Mouse (Mus musculus) layer of hippocampus, adult 9-11 months (tissue): ENCODE measurements around the gene Atp5mpl.

Experiments used
- DNase-seq: peaks from one replicate; pipeline ENCODE4 v3.0.0; 2022

Atp5mpl gene

DNA sequence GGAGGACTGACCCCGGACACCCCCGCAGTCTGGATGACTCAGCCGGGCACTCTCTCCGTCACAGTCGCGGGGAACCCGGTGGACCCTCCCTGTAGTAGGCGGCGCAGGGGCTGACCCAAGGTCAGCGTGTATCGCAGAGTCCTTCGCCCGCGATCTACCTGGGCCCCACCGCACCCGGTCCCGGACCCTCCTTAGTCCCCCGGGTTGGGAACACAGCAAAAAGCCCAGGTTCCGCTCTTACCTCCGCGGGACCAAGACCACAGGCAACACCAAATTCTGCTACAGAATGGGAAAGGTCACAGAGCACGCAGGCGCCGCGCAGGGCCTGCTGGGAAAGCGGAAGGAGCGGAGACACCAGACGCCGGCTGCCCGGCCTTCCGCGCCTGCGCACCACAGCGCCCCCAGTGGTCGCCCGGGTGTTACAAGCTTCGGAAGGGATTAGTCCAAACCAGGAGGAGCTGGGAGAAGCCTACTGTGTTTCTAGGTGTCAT lies at the start of gene Atp5mpl:
TSS of gene Atp5mpl (minus strand) at position 295 of the 491 bp plus-strand sequence.
- DNase-seq: peak; percentile 93

- DNase-seq: no peak
Measured at GRCm38 (mm10) chr12:112016346-112016745, 49.6 kb upstream of the Atp5mpl start.

GRCm38 (mm10) chr12:112013271-112013801 lies 46.6 kb upstream of the Atp5mpl start:
- DNase-seq: no peak

- DNase-seq: no peak
Measured at GRCm38 (mm10) chr12:112012511-112013270, 45.9 kb upstream of the Atp5mpl start.

GRCm38 (mm10) chr12:112001223-112001622 lies 34.4 kb upstream of the Atp5mpl start:
- peak; percentile 73 for DNase-seq

GRCm38 (mm10) chr12:111999735-112000134 lies 33.0 kb upstream of the Atp5mpl start:
- DNase-seq: no peak

DNA sequence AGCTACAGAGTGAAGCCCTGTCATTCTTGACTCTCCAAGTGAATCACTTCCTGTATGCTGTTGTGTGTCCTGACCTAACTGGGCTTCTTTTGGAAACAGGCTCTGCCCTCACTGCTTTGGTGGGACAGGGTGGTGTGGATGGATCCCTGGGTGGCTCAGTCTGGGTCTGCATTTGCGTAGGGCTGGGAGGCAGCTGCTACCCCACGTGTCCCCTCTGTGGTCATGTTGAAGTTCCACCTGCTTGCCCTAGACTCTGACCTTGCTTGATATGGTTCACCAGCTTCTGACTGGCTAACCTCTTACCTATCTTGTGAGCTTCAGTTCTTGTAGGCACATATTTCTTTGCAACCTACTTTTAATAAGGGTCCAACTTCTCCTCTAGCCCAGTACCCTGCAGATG lies 28.4 kb upstream of the Atp5mpl start:
- DNase-seq: no peak

- no peak for DNase-seq
Measured at GRCm38 (mm10) chr12:111992626-111993025, 25.8 kb upstream of the Atp5mpl start.

DNA sequence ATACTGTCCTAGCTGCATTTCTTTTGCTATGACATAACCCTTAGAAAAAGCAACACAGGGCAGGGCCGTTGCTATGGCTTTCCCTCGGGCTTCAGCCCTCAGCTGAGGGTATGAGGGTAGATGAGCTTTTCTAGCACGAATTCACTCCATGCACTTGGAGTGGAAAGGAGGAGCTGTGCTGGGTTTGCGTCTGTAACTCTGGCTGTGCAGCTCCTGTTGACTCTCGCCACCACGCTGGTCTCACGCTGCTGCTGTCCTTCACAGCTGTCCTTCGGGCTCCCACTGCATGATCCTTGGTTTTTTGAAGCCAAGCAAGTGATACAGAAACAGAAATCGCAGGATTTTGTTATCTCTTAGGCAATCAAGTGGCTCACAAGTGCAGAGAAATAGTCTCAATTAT lies 20.0 kb upstream of the Atp5mpl start:
- DNase-seq: no peak

DNA sequence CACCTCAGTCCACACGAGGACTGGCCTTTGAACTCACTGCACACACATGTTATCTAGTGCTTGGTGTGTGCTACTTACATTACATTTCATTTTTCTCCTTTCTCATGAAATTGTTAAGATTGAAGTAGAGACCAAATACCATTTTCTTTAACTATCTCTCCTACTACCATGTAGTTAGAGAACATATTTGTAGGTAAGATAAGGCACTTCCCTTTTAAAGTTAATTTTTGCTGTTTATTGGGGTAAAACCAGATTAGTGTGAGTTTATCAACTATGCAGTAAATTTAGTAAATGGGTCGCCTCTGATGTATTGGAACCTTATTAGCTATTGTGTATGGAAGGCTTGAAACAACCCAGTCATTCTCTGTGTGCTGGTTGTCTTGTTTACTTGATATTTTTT lies 16.4 kb upstream of the Atp5mpl start:
- DNase-seq: no peak

- DNase-seq: no peak
Measured at GRCm38 (mm10) chr12:111981831-111982230, 15.1 kb upstream of the Atp5mpl start.

DNA sequence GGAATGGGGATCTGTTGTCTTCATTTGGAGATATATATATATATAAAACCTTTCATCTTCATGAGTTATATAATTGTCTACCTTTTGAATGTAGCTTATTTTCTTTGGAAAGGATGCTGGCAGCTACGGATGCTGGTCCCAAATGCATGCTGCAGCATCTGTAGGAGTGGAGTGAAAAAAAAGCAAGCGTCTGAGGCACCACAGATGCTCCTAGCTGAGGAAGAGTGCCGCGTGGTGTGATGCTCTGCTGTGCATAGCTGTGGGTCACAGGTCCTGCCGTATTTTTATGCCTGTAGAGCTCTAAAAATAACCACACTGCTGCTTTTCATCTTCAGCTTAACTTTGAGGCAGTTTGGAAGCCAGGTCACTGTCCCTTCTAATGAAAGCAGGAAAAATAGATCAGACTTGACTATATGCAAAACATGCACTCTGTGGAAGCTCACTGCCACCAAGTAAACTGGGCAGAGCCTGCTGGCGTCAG lies 14.2 kb upstream of the Atp5mpl start, which contains the start of gene Rd3l:
TSS of gene Rd3l (minus strand) at position 431 of the 481 bp plus-strand sequence.
- DNase-seq: no peak

DNA sequence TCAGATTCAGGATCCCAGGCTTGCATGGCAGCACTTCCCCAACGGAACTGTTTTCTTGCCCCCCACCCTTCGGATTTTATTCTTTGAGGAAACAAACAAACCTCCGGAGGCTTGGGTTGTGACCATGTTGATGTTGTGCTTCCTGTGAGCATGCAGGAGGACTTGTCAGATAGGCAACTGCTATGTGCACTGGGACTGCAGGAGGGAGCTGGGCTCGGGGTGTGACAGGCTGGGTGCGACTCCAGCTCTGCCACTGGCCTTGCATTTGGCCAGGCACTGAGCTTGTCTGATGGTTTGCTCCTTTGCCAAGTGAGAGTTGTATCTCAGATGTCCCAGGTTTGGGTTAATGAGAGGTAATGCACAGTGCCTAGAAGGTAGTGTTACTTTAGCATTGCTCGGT lies 11.5 kb upstream of the Atp5mpl start:
- DNase-seq: no peak

DNA sequence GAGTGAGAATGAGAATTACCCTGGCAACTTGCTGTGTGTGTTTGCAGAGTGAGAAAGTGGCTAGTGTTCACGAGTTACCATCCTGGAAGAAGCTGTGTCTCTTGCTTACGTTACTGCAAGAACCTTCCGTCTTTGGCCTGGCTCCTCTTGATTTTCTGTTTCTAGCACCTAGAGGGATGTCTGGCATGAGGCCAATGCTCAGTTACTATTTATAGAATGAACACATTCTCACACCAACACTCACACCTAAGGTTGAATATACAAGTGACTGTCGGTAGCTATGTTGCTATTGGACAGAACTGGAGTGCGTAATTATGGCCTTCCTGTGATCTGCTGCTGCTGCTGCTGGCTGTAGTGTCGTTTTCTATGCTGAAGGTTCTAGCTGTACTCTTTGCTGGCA lies 10.4 kb upstream of the Atp5mpl start:
- no peak for DNase-seq

- DNase-seq: no peak
Measured at GRCm38 (mm10) chr12:111974578-111974977, 7.8 kb upstream of the Atp5mpl start.

DNA sequence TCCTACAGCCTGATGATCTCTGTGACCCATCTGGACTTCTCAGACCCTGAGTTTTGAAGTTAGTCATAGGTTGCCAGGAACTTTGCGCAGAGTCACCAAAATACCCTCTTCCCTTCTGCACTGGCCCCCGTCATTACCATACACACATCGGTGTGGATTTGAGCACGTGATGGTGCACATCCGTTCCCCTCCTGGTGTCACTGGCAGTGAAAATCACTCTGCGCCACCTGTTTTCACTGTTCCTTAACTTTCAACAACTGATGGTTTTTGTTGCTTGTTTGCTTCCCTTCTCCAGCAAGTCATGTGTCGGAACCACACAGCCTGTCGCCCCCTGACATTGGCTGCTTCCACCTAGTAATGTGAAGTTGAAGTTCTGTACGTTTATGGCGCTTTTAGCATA lies 5.7 kb upstream of the Atp5mpl start:
- no peak for DNase-seq

DNA sequence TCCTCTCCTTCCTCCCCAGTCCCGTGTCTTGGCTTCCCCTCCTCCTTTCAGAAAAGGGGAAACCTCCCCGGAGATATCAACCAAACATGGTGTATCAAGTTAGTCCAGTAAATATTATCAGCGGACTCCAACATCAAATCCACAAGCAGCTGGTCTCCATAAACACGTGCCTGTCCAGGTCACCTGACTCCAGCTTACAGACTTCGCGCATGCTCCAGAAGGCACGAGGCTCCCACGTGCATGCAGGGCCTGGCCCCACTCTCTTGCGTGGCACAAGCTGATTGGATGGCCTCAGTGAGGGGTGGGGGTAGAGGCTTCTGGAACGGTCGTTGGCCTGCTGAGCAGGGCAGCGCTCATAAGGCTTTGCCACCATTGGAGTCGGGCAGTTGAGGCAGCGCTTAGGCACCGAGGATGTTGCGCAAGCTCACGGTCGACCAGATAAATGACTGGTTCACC lies 4.5 kb upstream of the Atp5mpl start, which contains the start of gene Tdrd9:
TSS of gene Tdrd9 (plus strand) at position 329 of the 456 bp plus-strand sequence.
- no peak for DNase-seq

DNA sequence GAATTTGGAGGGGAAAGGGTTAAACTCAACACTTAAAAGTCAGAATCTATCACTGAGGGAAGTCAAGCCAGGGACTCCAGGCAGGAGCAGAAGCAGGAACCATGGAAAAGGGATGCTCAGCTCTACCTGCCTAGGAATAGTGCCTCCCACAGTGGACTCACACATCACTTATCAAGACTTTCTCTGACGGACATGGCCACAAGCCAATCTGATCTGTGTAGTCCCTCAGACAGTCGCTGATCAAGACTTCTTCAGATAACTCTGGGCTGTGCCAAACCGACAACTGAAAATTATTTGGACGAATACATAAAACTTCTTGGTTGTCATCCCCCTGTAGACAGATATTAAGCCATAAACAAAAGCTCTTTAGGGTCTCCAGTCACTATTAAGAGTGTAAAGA lies 3.3 kb upstream of the Atp5mpl start:
- no peak for DNase-seq

DNA sequence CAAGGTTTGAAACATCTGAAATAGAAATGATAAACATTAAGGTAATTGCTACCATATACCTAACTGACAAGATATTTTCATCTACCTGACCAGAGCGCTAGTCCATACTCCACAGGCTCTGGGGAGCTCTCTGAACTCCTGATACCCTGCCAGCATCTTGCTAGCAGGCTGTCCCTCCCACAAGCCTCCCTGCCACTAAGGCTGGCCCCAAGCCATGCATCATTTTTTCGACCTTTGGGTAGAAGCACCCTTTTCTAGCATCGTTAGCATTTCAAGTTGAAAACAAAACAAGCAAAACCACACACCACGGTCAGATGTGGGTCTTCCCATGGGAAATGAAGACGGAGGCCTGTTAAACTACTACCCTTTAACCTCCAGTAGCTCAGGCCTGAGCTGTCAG lies 3.4 kb downstream of the Atp5mpl start:
- no peak for DNase-seq

GRCm38 (mm10) chr12:111958101-111958865 lies 8.5 kb downstream of the Atp5mpl start:
- peak; percentile 57 for DNase-seq

DNA sequence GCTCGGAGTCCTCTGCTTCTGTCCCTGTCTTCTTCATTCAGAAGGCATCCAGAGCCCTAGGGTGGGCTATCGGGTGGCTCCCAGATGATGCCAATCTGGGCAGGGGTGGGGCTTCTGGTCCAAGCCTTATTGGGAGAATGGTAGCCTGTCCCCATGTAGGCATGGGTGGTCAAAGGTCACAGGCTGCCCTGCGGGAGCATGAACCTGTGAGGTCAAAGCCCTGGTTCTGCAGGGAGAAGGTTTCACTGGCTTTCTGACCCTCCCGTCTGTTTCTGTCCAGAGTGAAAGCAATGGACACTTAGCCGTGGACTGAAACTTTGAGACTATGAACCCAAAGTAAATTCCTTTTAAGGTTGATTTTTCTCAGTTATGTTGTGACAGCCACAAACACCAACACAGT lies 10.6 kb downstream of the Atp5mpl start:
- no peak for DNase-seq

GRCm38 (mm10) chr12:111951701-111952100 lies 15.1 kb downstream of the Atp5mpl start:
- DNase-seq: peak; percentile 74

DNA sequence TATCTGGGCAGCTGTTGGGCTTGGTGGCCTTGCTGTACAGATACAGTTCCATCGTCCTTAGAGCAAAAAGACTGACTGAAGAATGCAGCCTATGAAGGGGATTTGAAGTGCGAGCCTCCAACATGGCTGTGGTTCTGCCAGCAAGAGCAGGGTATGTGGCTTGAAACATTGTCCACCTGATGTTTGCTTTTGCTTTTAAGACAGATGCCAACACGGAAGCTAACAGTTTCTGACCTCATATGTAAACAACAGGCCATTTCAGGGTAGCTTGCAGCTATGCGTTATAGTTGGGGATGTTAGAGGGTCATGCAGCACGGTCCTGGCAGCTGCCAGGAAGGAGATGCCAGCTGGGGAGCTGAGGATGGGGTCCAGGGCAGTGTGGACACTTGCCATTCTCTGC lies 16.3 kb downstream of the Atp5mpl start:
- DNase-seq: no peak
